Comparison of ENCODE assay signal across 11 mouse cellular contexts in genomic region chr12:99917800-99918427, GRCm38 (mm10). TPM values are rescaled to one million over a fixed set of nuclear protein-coding genes. Genes with fewer than 3 reads are reported as not detected.
A peak's percentile ranks its signal among the peaks of the same experiment; 100 is the strongest.
DNase-seq lines count a peak whose midpoint lies in the region.
"Had no signal": no experiment of that assay in that cellular context is flagged by ENCODE, and none has a peak within 500 bp of the region (broad histone marks: within the 10 kb centered on the region; RNA-seq: fewer than 3 reads in every experiment).

No protein-coding gene starts in this region.

- peak; percentile 34 to 71 for DNase-seq in adrenal gland, adult (ENCODE audit: inconsistent age in 2 of 2, low spot score in 1 of 2)
- DNase-seq in adrenal gland, postnatal 4 days (ENCODE audit: low spot score in 2 of 2): no peak
- DNase-seq in layer of hippocampus, adult 9-11 months: peak; percentile 33
- DNase-seq in layer of hippocampus, adult 9-10 months (ENCODE audit: low spot score): no peak
- peak; percentile 33 for DNase-seq in adrenal gland, postnatal 10 days
- DNase-seq in left cerebral cortex, adult 9 months (ENCODE audit: low spot score in 2 of 2): peak; percentile 45 to 61
- no peak for DNase-seq in lung, postnatal 14 days
- DNase-seq in gastrocnemius, adult 18-20 months (ENCODE audit: low spot score): no peak
- DNase-seq: cerebellum, postnatal 14 days; kidney, adult 9 months; lung, embryonic 14.5 days had no signal

RNA-seq across cellular contexts. Expression of gene Tdp1, which starts 33.6 kb away (rescaled TPM):
- total RNA-seq in adrenal gland, postnatal 4 days (2021): 10 to 100 TPM; 20.1 to 24.8 TPM
- 10 to 100 TPM; 11.9 to 19.9 TPM for total RNA-seq in adrenal gland, postnatal 10 days (2021)
- total RNA-seq in gastrocnemius, adult 18-20 months (2021): 1 to 10 TPM; 4.5 to 4.7 TPM

RNA-seq across cellular contexts. Expression of gene Efcab11, which starts 33.7 kb away (rescaled TPM):
- 1 to 10 TPM; 2.3 to 2.7 TPM for total RNA-seq in adrenal gland, postnatal 4 days (2021)
- total RNA-seq in adrenal gland, postnatal 10 days (2021): 1 to 10 TPM; 1.4 to 2.1 TPM
- not detected for total RNA-seq in gastrocnemius, adult 18-20 months (2021)

RNA-seq across cellular contexts. Expression of gene Kcnk13, which starts 46.4 kb away (rescaled TPM):
- total RNA-seq in adrenal gland, postnatal 4 days (2021): 1 to 10 TPM; 1.6 to 1.8 TPM
- total RNA-seq in adrenal gland, postnatal 10 days (2021): 1 to 10 TPM in 1 of 2 experiments, under 1 TPM in 1; 0.78 to 1.3 TPM
- under 1 TPM in 1 of 2 experiments, not detected in 1; 0.07 TPM for total RNA-seq in gastrocnemius, adult 18-20 months (2021)

Comparison
In these comparisons a context has a peak if more than half of its experiments do, and no peak if none do; other contexts are left out.
1. DNase-seq: peak in adrenal gland, adult (2 of 2), layer of hippocampus, adult 9-11 months (single experiment), adrenal gland, postnatal 10 days (single experiment) and left cerebral cortex, adult 9 months (2 of 2); none in adrenal gland, postnatal 4 days (0 of 2), layer of hippocampus, adult 9-10 months (single experiment), lung, postnatal 14 days (single experiment) and gastrocnemius, adult 18-20 months (single experiment).